Mouse (Mus musculus): ENCODE results near the gene Vmn2r23.
"Not testable (repeated sequence)": the region's sequence is repeated elsewhere in the genome, so short reads cannot be mapped to it uniquely, and the experiment has no call there.

Gene Vmn2r23

DNA sequence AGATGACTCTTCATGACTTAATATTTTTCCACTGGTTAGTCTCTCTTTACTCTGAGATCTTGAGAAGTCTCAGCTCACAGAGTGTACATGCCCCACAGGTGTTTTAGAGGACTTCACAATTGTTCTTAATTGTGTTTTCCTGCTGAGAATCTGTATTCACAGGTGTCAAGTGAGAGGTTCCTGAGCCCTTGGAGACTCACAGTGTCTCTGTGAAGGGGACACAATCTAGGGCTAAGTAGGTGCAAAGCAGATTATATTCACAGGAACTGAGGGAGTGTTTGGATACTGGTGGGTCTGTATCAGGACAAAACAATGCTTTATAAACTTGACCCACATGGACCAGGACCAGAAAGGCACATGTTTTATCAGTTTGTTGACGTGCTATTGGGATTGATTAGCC is at the start of gene Vmn2r23:
TSS of gene Vmn2r23 (plus strand) at position 301 of the 400 bp plus-strand sequence.
- no peak for DNase-seq (ENCODE audit: low read depth, low spot score)

DNA sequence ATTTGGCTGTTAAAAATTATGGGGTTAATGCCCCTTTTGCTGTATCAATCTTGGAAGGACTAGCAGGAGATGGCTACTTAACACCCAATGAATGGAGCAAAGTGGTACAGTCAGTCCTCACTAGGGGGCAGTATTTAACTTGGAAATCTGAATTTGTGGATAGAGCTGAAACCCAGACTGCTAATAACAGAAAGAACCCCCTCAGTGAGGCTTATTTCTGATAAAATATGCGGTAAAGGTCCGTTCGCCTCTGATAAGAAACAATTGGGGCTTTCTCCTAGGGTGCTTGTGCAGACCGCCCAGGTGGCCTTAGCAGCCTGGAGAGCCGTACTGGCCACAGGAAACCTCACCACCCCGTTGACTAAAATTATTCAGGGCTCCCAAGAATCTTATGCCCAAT is 45.4 kb upstream of the Vmn2r23 start:
- peak; percentile 3 for DNase-seq (ENCODE audit: low read depth, low spot score)

DNA sequence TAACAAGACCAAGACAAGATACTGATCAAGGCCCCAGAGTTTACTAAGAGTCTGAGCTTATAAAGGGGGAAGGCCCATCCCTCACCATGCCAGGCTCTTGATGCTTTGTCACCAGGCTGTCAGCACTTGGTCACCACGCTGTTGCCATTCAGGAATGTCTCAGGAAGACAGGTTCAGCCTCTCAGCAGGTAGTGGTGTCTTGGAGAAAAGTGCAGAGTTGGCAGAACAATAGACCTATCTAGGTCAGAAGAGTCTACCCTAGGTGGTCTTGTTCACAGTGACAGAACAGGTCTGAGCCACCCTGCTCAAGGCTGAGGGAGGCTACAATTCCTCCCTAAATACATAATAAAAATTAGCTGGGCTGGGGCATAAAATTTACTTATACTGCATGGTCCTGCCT is 5.8 kb upstream of the Vmn2r23 start:
- not testable (repeated sequence) for DNase-seq (ENCODE audit: low read depth, low spot score)

DNA sequence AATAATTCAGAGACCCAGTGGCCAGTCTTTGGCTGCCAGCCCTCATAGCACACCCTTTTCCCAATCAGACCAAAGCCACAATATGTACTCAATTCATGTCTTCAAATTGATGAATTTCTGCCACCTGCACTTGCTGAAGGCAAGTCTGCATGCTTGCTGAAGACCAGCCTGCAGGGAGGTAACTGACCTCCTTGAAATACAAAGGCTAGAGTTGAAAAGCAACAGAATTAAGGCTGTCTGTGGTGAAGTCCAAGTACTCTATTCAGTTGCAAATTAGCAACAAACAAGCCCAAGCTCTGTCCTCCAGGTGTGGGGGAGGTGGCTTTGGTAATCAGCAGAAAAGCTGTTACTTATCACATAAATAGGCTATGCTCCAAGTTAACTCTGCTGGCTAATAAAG is 5.3 kb upstream of the Vmn2r23 start:
- no peak for DNase-seq (ENCODE audit: low read depth, low spot score)

DNA sequence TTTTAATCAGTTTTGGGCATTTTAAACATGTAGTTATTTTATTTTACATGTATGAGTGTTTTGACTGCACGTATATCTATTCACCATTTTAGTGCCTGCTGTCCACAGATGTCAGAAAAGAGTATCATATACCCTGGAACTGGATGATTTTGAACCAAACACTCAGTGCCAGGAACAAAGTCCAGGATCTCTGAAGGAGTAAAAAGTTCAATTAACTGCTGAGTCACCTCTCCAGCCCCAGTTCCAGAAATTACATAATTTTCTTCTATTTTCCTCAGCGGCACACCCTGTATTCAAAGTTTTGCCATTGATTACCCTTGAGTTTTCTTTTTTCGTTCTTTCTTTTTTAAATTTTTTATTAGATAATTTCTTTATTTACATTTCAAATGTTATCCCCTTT is 67.6 kb downstream of the Vmn2r23 start:
- DNase-seq (ENCODE audit: low read depth, low spot score) = no peak

DNA sequence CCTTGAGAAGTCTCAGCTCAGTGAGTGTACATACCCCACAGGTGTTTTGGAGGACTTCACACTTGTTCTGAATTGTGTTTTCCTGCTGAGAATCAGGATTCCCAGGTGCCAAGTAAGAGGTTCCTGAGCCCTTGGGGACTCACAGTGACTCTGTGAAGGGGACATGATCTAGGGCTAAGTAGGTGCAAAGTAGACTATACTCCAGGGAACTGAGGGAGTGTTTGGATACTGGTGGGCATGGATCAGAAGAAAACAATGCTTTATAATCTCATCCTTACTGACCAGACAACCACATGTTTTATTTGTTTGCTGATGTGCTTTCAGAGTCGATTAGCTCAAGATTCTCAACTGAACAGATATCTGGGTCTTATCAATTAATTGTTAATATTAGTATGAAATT is 76.1 kb downstream of the Vmn2r23 start, which contains the start of gene Vmn2r24:
TSS of gene Vmn2r24 (plus strand) at position 301 of the 400 bp plus-strand sequence.
- no peak for DNase-seq (ENCODE audit: low read depth, low spot score)

DNA sequence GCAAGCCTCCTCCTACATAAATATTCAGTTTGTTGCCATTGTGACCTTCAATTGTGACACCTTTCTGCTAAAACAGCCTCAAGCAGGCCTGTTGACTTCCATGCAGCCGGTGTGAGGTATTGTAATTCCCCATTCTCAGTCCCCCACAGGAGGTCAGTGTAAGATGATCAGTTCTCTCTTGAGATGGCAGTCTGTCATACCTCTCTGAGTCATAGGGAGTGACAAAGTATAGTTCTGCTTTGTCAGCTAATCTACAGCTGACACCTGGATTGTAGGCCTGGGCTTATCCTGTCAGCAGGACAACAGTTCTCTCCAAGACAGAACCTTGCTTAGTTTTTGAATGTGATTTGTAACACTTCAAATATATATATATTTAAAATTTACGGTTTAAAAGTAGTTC is 82.4 kb downstream of the Vmn2r23 start:
- no peak for DNase-seq (ENCODE audit: low read depth, low spot score)

DNA sequence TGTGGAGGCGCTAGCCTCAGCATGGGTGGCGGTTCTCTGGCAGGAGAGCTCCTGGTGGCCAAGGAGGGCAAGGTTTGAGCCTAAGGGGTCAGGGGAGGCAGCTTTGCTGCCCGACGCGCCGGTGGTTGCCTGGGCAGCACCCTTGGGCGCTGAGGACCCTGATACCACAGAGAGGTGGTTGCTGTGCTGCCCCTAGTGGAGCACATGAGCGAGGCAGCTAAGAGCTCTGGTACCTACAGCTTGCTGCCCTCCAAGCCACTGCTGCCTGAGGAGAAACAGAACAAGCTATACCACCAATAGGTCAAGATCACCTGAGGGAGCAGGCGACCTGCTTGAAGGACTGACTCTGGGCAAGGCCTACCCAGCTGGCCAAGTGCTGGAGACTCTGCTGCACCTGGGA is 91.3 kb downstream of the Vmn2r23 start:
- DNase-seq (ENCODE audit: low read depth, low spot score) = no peak

Data from brain, adult 2 months (tissue).